Mouse (Mus musculus) G1E (cell line): Measurements from ENCODE around the gene Rbsn. TPM values are rescaled to one million over a fixed set of nuclear protein-coding genes. Genes with fewer than 3 reads are reported as not detected.
A peak's percentile ranks its signal among the peaks of the same experiment; 100 is the strongest.

Experiments used
- ATAC-seq: 2 replicates; pipeline ENCODE4 v1.8.0; 2016; ENCODE audit warnings: mild to moderate bottlenecking; ENCODE audit not compliant: insufficient number of reproducible peaks, poor library complexity, low FRiP score, severe bottlenecking; ENCODE audit errors: extremely low read depth
- DNase-seq: peaks from one replicate; pipeline ENCODE4 v3.0.0; 2012; ENCODE audit warnings: low spot score
- H3K27me3 ChIP-seq: 2 replicates; pipeline ENCODE4 v1.6.1; 2012; ENCODE audit warnings: mild to moderate bottlenecking, low read length, inconsistent platforms; ENCODE audit not compliant: insufficient read depth
- H3K36me3 ChIP-seq: replicated peaks from 2 replicates; pipeline ENCODE3; 2012; ENCODE audit warnings: mild to moderate bottlenecking, inconsistent platforms
- H3K4me1 ChIP-seq: 2 replicates; pipeline ENCODE4 v1.6.1; 2012; ENCODE audit warnings: low read depth, low read length, inconsistent platforms, mixed read lengths; ENCODE audit not compliant: insufficient read depth
- H3K4me3 ChIP-seq: 2 replicates; pipeline ENCODE4 v1.5.1; 2012; ENCODE audit warnings: low read depth, mild to moderate bottlenecking, inconsistent platforms, low read length, moderate library complexity, mixed read lengths
- H3K9me3 ChIP-seq: replicated peaks from 2 replicates; pipeline ENCODE4 v1.6.1; 2012; ENCODE audit warnings: inconsistent platforms
- CTCF ChIP-seq: IDR thresholded peaks from 2 replicates; pipeline ENCODE4 v1.5.1; 2012; ENCODE audit warnings: low read depth, low read length, inconsistent platforms, mixed read lengths
- GATA1 ChIP-seq: IDR thresholded peaks from 2 replicates; pipeline ENCODE4 v1.6.1; 2012; ENCODE audit warnings: borderline replicate concordance, low read length, inconsistent platforms, mixed read lengths
- GATA2 ChIP-seq: IDR thresholded peaks from 2 replicates; pipeline ENCODE4 v1.6.1; 2012; ENCODE audit warnings: low read depth, low read length, inconsistent platforms, borderline replicate concordance
- POLR2AphosphoS5 ChIP-seq: IDR thresholded peaks from 2 replicates; pipeline ENCODE4 v1.6.1; 2012; ENCODE audit warnings: low read depth, low read length, inconsistent platforms; ENCODE audit not compliant: insufficient replicate concordance
- TAL1 ChIP-seq: conservative IDR thresholded peaks from 2 replicates; pipeline ENCODE4 v1.6.1; 2012; ENCODE audit warnings: low read depth, low read length, inconsistent platforms, mixed read lengths
- polyA plus RNA-seq: library from polyadenylated mRNA; stranded (reverse); fragments of >175 nt; gene quantifications from 2 replicates; pipeline ENCODE4 v1.2.3, GENCODE M21; 2012
- total RNA-seq, 2 experiments: library from RNA; stranded (forward) in 1 of 2; stranded (reverse) in 1 of 2; fragments of 200-1000 nt in 1 of 2; fragments of >200 nt in 1 of 2; fragmentation: Nextera tagmentation in 1 of 2; gene quantifications; 2 replicates each; pipeline ENCODE4 v1.2.3; 2014 to 2017

Rbsn gene
- total RNA-seq (2014; fragmentation: Nextera tagmentation) (17.9 and 31.5 TPM in 2 replicates), total RNA-seq (2017) (20.1 TPM in 2 replicates), polyA plus RNA-seq (5.3 and 6.2 TPM in 2 replicates)

DNA sequence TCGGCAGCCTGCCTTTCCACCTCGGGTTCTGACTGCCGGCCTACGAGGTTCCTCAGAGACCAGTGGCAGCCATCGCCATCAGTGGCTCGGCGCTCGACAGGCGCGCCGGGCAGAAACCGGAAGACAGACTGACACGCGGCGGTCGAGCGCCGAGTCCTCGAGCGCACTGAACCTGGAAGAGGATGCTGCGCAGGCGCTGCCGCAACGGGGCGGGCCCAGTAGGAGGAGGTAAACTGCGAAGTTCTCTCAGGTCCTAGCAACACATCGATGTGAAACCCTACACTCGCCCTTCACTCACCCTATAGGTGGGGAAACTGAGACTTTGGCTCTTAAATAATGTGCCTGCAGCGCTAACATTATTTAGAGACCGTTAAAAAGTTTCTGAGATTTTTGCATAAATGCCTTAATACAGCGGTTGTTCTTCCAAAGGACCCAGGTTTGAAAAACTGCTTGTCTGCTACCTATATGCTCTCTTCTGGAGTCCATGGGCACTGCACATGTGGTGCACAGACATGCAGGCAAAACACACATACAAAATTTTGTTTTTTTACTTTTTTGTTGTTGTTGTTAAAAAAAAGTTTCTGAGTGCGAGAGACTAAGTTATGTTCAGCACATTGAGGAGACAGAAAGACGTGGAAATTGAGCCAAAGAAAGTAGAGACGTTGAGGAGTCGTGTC lies at the start of gene Rbsn:
TSS of gene Rbsn (minus strand) at position 153 of the 677 bp plus-strand sequence.
- Histone ChIP-seq H3K9me3 (no peaks in the 10 kb centered on the region), H3K27me3 (peaks cover 11% of the 10 kb centered on the region), H3K4me3 (peak within 1 kb of the TSS; percentile 99), H3K36me3 (peaks cover 24% of the 10 kb centered on the region), H3K4me1 (peaks cover 17% of the 10 kb centered on the region)
- ATAC-seq (peak; percentile 93), DNase-seq (peak; percentile 82)
- TF ChIP-seq POLR2AphosphoS5 (no peak), GATA1 (no peak), CTCF (no peak), GATA2 (no peak), TAL1 (no peak)

DNA sequence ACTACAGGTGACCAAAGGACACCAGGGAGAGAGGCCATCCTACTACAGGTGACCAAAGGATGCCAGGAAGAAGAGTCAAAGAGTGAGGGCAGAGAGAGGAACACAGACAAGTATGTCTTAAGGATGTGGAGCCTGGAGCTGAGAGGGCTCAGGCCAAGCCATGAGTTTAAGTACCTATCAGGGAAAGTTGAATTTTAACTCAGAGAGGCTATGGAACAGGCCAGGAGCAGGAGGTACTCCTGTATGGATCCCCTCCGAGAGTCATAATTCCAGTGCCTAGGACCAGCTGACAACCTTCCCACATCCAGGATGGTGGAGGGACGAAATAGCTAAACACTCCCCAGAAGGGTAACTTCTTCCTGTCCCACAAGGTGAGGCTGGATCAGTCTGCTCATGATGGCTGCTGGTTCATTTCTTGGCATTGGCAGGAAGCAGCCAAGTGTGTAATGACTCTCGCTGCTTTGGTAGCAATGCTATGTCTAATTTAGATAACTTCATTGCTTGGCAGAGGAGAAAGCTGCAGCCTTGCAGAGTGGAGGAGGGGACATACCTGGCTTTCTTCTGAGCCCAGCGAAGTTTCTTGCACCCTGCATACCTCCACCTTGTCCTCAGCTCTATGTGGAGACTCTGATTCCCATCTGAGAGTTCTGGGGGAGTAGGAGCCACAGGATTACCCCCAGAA lies 46.6 kb upstream of the Rbsn start:
- Histone ChIP-seq H3K27me3 (peaks cover 14% of the 10 kb centered on the region; the same call in 1 of the 2 replicates), H3K9me3 (no peaks in the 10 kb centered on the region), H3K4me3 (no peak overlapping the region), H3K4me1 (no peaks in the 10 kb centered on the region; the same call in 1 of the 2 replicates), H3K36me3 (no peaks in the 10 kb centered on the region)
- ATAC-seq = no peak
- TF ChIP-seq CTCF = no peak
- no peak for TF ChIP-seq POLR2AphosphoS5
- TF ChIP-seq GATA2 = no peak
- TF ChIP-seq GATA1 = no peak
- TF ChIP-seq TAL1 = no peak
- no peak for DNase-seq

DNA sequence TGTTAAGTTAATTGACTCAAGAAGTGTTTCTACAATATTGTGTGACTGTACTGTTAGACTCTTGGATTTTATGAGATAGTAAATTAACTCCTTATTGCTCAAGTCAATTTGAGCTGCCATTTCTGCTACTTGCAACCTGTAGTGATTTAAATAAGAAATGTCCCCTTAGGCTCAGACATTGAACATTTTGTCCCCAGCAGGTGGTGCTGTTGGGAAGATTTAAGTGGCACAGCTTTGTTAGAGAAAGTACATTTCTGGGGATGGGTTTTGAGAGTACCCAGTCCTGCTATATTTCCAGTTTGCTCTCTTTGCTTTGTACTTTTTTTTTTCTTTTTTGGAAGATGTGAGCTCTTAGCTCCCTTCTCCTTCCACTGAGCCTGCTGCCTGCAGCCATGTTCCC lies 40.6 kb upstream of the Rbsn start:
- Histone ChIP-seq H3K27me3 (peaks cover 8% of the 10 kb centered on the region; the same call in 1 of the 2 replicates), H3K4me1 (no peaks in the 10 kb centered on the region; the same call in 1 of the 2 replicates), H3K9me3 (no peaks in the 10 kb centered on the region; the same call in 1 of the 2 replicates), H3K4me3 (no peak overlapping the region), H3K36me3 (no peaks in the 10 kb centered on the region)
- ATAC-seq = no peak
- TF ChIP-seq GATA2 (no peak), CTCF (no peak), GATA1 (no peak), POLR2AphosphoS5 (no peak), TAL1 (no peak)
- no peak for DNase-seq

DNA sequence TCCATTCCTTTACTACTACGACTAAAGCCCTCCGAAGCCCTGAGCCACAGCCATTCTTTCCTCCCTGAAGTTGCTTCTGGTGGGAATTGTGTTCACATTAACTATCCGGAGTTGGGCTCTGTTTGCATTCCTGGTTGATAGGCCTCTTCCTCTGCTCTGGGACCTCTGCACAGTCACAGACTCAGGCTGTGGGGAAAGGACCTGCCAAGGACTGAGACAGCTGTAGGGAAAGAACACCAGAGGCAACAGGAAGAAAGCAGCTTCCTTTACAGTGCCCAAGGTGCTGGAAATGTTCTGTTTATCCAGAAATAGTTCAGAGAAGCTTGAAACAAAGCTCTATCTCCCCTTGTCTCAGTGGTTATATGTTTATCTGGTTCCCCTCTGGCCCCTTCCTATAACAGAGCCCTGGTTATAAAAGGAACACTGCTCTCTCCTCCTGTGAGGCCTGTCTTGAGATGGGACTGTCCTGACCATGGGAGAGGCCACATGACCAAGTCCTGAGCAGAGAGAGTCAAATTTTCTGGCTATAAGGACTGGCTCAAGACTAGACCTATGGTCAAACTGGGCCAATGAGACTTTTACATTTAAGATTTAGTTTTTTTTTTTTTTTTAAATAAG lies 38.6 kb upstream of the Rbsn start:
- no peak for TF ChIP-seq CTCF
- Histone ChIP-seq H3K9me3 (no peaks in the 10 kb centered on the region; the same call in 1 of the 2 replicates), H3K27me3 (0 out of 2 replicates have a peak, but pooled peaks cover 3% of the 10 kb centered on the region), H3K36me3 (no peaks in the 10 kb centered on the region), H3K4me1 (no peaks in the 10 kb centered on the region), H3K4me3 (no peak overlapping the region)
- ATAC-seq (no peak), DNase-seq (no peak)

DNA sequence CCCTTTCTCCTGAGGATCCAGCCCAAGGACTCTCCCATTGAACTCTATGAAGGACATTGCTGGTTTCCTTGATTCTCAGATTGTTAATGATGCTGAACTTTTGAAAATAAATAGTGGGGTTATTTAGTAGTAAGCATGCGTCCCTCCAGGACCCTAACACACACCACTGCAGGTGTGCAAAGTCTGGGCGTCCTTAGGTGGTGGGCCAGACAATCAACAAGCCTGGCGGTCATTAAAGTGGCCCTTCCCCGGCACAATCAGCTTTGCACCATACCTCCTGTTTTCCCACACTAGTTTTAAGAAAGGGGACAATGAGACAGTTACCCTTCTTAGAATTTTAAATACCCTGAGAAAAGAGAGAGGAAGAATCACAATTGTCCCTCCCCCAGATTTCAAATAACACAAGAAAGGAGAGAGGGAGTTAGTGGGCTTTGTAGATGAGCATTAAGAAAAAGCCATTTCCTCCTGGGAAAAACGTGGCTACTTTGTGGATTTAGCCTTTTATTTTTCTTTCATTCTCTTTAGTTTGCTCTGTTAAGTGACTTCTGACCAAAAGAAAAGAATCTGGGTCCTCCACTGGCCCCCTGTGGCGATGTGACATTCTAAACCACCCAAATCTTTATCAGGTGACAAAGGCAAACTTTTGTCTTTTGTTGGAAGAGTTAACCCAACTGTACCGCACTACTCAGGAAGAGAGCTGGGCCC lies 32.6 kb upstream of the Rbsn start:
- peaks cover 16% of the 10 kb centered on the region; the same call in 1 of the 2 replicates for H3K27me3 ChIP-seq
- TF ChIP-seq TAL1 (no peak), POLR2AphosphoS5 (no peak), GATA2 (no peak)

DNA sequence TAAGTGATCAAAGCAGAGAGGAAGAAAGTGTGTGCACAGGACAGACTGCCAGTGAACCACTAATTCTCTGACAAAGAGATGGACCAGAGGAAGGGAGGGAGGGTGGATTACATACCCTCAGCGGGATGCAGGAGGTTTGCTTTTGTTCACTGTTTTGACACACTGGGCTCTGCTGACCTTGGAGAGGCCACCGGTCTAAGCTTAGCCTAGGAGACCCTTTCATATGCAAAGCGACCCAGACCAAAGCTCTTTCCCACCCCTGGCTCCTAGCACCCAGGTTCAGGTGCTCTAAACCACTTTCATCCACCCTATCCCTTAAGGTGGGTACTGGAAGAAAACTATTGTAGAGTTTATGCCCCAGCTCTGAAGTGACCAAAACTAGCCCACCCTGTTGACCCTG lies 31.6 kb upstream of the Rbsn start:
- Histone ChIP-seq H3K9me3 (no peaks in the 10 kb centered on the region), H3K36me3 (no peaks in the 10 kb centered on the region)
- TF ChIP-seq GATA2 (no peak), CTCF (no peak), POLR2AphosphoS5 (no peak), TAL1 (no peak), GATA1 (no peak)

More for the DNA sequence above, 32.6 kb upstream of the Rbsn start:
- Histone ChIP-seq H3K4me1 (no peaks in the 10 kb centered on the region), H3K9me3 (no peaks in the 10 kb centered on the region), H3K36me3 (no peaks in the 10 kb centered on the region), H3K4me3 (no peak overlapping the region)
- DNase-seq (no peak), ATAC-seq (no peak)

More for the DNA sequence above, 31.6 kb upstream of the Rbsn start:
- ATAC-seq (no peak), DNase-seq (no peak)
- peaks cover 4% of the 10 kb centered on the region for H3K4me1 ChIP-seq
- peaks cover 16% of the 10 kb centered on the region; the same call in 1 of the 2 replicates for H3K27me3 ChIP-seq
- no peak overlapping the region for H3K4me3 ChIP-seq
